Mouse (Mus musculus) heart, adult 2 months (tissue): Measurements from ENCODE around the gene Lingo1. TPM values are rescaled to one million over a fixed set of nuclear protein-coding genes. Genes with fewer than 3 reads are reported as not detected.
A peak's percentile ranks its signal among the peaks of the same experiment; 100 is the strongest.

Experiments used
- DNase-seq, 2 experiments: peaks; one replicate each; pipeline ENCODE4 v3.0.0; 2021
- H3K27ac ChIP-seq: fragments of 200-600 bp; 2 replicates; pipeline ENCODE4 v1.8.1; 2022
- H3K27me3 ChIP-seq: fragments of 200-500 bp; 2 replicates; pipeline ENCODE4 v1.6.1; 2012; ENCODE audit warnings: mild to moderate bottlenecking, low read length, inconsistent platforms, mixed read lengths; ENCODE audit not compliant: control insufficient read depth, insufficient read depth
- H3K36me3 ChIP-seq: fragments of 200-500 bp; 2 replicates; pipeline ENCODE4 v1.6.1; 2012; ENCODE audit warnings: low read length, inconsistent platforms; ENCODE audit not compliant: control insufficient read depth, insufficient read depth
- H3K4me1 ChIP-seq: fragments of 200-500 bp; 2 replicates; pipeline ENCODE4 v1.6.1; 2011; ENCODE audit warnings: low read length; ENCODE audit not compliant: control insufficient read depth, insufficient read depth
- H3K4me3 ChIP-seq: fragments of 200-600 bp; 2 replicates; pipeline ENCODE4 v1.8.1; 2022
- H3K79me2 ChIP-seq: fragments of 200-500 bp; replicated peaks from 2 replicates; pipeline ENCODE4 v1.6.1; 2012; ENCODE audit warnings: mild to moderate bottlenecking, inconsistent platforms, low read length, moderate library complexity, mixed read lengths; ENCODE audit not compliant: control insufficient read depth, insufficient read depth
- H3K9ac ChIP-seq: fragments of 200-500 bp; 2 replicates; pipeline ENCODE4 v1.6.1; 2012; ENCODE audit warnings: low read depth, mild to moderate bottlenecking, control low read depth, inconsistent platforms, low read length, mixed read lengths
- CTCF ChIP-seq: fragments of 200-600 bp; IDR thresholded peaks from 2 replicates; pipeline ENCODE4 v1.8.1; 2022; ENCODE audit warnings: antibody characterized with exemption, mild to moderate bottlenecking, moderate library complexity
- EP300 ChIP-seq: fragments of 200-500 bp; IDR thresholded peaks from 2 replicates; pipeline ENCODE4 v1.6.1; 2011; ENCODE audit warnings: low read depth, low read length, control low read depth; ENCODE audit not compliant: insufficient read depth
- POLR2A ChIP-seq: fragments of 200-500 bp; IDR thresholded peaks from 2 replicates; pipeline ENCODE4 v1.6.1; 2011; ENCODE audit warnings: mild to moderate bottlenecking, low read depth, low read length, control low read depth; ENCODE audit not compliant: insufficient read depth
- WGBS: fragments of 180-500 bp; shearing (Covaris S2); methylation state at CpG from one replicate; pipeline ENCODE4 v1.1.7; 2018; 5-methylcytosine and 5-hydroxymethylcytosine counted together
- intact Hi-C: fragments of 180-260 bp; cut with DNase I; formaldehyde crosslinking; loops from one replicate; pipeline ENCODE4 v1.15.1; 2025
- polyA plus RNA-seq: library from polyadenylated mRNA; depleted of rRNA; stranded (reverse); fragments of >200 nt; gene quantifications from 2 replicates; pipeline ENCODE4 v1.2.3, GENCODE M21; 2012
- total RNA-seq, 2 experiments: library from RNA; stranded (reverse); gene quantifications; 2 replicates each; pipeline ENCODE4 v1.2.3; 2021

Gene Lingo1
- total and polyA plus RNA-seq, 3 experiments, result 1.2 to 5.5 (median 1.3) TPM

- Histone ChIP-seq H3K27me3 (no peaks in the 10 kb centered on the region), H3K4me3 (no peak overlapping the region), H3K27ac (no peak overlapping the region), H3K79me2 (no peaks in the 10 kb centered on the region), H3K4me1 (no peaks in the 10 kb centered on the region), H3K9ac (no peak overlapping the region), H3K36me3 (no peaks in the 10 kb centered on the region)
- intact Hi-C loops, result no loop called here
- no peak for TF ChIP-seq POLR2A
- TF ChIP-seq EP300, result no peak
- TF ChIP-seq CTCF, result no peak
- 38% methylated on average over 16 of the region's 16 CpGs for WGBS
- DNase-seq, result peak in 1 of 2 experiments; percentile 30
These were observed 139.3 kb downstream of the Lingo1 start for GRCm38 (mm10) chr9:56656766-56657542.

GRCm38 (mm10) chr9:56655167-56655566 lies 141.1 kb downstream of the Lingo1 start:
- intact Hi-C loops, result no loop called here
- Histone ChIP-seq H3K27ac (no peak overlapping the region), H3K36me3 (no peaks in the 10 kb centered on the region), H3K4me3 (no peak overlapping the region), H3K79me2 (no peaks in the 10 kb centered on the region), H3K9ac (no peak overlapping the region), H3K27me3 (no peaks in the 10 kb centered on the region), H3K4me1 (no peaks in the 10 kb centered on the region)
- TF ChIP-seq EP300 (no peak), CTCF (no peak), POLR2A (no peak)
- 70% methylated on average over 6 of the region's 6 CpGs for WGBS
- DNase-seq, result no peak

DNA sequence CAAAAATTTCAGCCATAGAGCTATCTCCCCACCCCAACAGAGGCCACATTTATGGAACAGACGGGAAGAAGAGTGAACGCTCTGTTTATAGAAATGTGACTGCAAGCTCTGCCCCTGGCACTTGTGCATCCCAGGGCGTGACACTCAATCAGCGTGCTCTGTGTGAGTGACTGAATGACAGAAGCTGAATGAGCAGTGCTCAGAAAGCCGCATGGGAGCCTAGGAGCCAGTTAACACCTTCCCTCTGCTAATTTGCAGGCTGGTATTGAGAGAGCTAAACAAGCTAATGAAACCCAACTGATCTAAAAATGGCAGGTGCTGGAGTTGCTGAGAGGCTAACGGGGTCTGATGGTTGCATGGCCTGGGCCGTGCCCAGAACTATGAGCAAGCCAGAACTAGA lies 143.7 kb downstream of the Lingo1 start:
- no peak for TF ChIP-seq EP300
- TF ChIP-seq CTCF, result no peak
- no peak for TF ChIP-seq POLR2A
- 74% methylated on average over 7 of the region's 7 CpGs for WGBS
- no peak overlapping the region for H3K27ac ChIP-seq
- H3K79me2 ChIP-seq, result no peaks in the 10 kb centered on the region
- no peaks in the 10 kb centered on the region for H3K27me3 ChIP-seq
- H3K9ac ChIP-seq, result no peak overlapping the region
- no peaks in the 10 kb centered on the region for H3K4me1 ChIP-seq
- no peak for DNase-seq
- no peaks in the 10 kb centered on the region for H3K36me3 ChIP-seq
- intact Hi-C loops, result no loop called here
- no peak overlapping the region for H3K4me3 ChIP-seq

DNA sequence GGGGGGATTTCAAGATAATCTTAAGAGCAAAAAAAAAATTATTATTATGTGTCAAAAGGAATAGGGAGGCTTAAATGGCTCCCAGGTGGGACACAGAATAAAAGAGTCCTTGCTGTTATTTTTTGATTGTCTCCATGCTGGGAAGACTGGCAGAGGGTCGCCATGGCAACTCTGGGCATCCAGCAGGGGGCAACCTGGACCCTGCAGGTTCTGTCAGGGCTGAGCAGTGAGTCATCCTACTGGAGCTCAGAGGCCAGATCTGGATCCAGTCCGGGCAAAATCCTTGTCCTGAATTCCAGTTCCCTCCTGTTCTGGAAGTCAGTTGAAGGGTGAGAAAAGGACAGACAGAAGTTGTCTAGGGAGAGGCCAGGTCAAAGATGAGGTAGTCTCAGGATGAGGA lies 144.7 kb downstream of the Lingo1 start:
- intact Hi-C loops, result no loop called here
- H3K27ac ChIP-seq, result no peak overlapping the region
- H3K36me3 ChIP-seq, result no peaks in the 10 kb centered on the region
- H3K4me3 ChIP-seq, result no peak overlapping the region
- no peak for DNase-seq
- 40% methylated on average over 2 of the region's 2 CpGs for WGBS
- H3K4me1 ChIP-seq, result no peaks in the 10 kb centered on the region
- H3K9ac ChIP-seq, result no peak overlapping the region
- no peaks in the 10 kb centered on the region for H3K27me3 ChIP-seq
- H3K79me2 ChIP-seq, result no peaks in the 10 kb centered on the region
- no peak for TF ChIP-seq CTCF
- no peak for TF ChIP-seq POLR2A
- TF ChIP-seq EP300, result no peak

DNA sequence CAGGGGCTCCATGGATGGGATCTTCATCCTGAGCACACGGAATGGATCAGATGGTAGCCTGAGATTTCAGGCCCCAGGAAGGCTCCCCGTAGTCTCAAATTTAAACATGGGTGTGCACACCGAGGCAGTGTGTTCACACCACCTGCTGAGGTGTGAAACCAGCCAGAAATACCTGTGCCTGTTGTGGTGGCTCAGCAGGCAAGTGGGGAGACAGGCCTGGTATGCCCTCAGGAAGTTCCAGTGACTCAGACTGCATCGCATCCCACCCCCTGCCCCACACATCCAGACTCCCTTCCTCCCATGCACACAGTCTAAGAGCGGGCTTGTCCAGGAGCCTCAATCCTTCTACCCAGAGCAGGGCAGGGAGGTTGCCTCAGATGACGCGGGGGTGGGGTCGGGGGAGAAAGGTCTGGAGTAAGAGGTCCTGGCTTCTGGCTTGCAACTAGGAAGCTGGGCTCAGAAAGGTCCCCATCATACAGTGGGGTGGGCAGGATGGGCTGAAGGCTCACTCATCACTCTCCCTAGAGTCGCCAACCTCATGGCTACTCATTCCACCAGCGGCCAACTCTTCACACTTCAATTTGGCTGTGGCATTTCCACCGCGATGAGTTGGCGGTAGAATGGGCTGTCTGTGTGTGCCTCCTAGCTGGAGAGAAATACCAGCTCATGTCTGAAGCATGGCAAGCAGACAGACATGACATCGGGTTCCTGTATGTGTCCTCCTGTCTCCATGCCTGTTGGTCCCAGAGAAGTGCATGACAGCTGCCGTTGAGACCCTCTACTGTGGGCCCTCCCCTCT lies 149.8 kb downstream of the Lingo1 start:
- 76% methylated on average over 15 of the region's 15 CpGs for WGBS
- no peaks in the 10 kb centered on the region for H3K79me2 ChIP-seq
- H3K4me3 ChIP-seq, result no peak overlapping the region
- intact Hi-C loops, result no loop called here
- TF ChIP-seq POLR2A, result no peak
- no peak for TF ChIP-seq EP300
- TF ChIP-seq CTCF, result no peak
- no peaks in the 10 kb centered on the region for H3K27me3 ChIP-seq
- H3K27ac ChIP-seq, result no peak overlapping the region
- no peaks in the 10 kb centered on the region for H3K36me3 ChIP-seq
- H3K4me1 ChIP-seq, result no peaks in the 10 kb centered on the region
- H3K9ac ChIP-seq, result no peak overlapping the region
- DNase-seq, result no peak

GRCm38 (mm10) chr9:56643474-56643873 lies 152.8 kb downstream of the Lingo1 start:
- Histone ChIP-seq H3K36me3 (no peaks in the 10 kb centered on the region), H3K9ac (no peak overlapping the region), H3K27me3 (no peaks in the 10 kb centered on the region), H3K79me2 (no peaks in the 10 kb centered on the region), H3K4me1 (no peaks in the 10 kb centered on the region), H3K27ac (no peak overlapping the region), H3K4me3 (no peak overlapping the region)
- WGBS, result 79% methylated on average over 5 of the region's 5 CpGs
- no peak for DNase-seq
- TF ChIP-seq CTCF, result no peak
- TF ChIP-seq EP300, result no peak
- no peak for TF ChIP-seq POLR2A
- intact Hi-C loops, result no loop called here
